In genomic region chr11:119210321-119211100, GRCm38 (mm10) we compare ENCODE assay signal across 7 mouse cellular contexts. TPM values are rescaled to one million over a fixed set of nuclear protein-coding genes. Genes with fewer than 3 reads are reported as not detected.
DNase-seq lines count a peak whose midpoint lies in the region; ATAC-seq and TF ChIP-seq lines count a peak whose summit lies in the region.

No protein-coding gene starts in this region.

- DNase-seq in 3134 (ENCODE audit: extremely low read depth, insufficient read length, low spot score) = peak; percentile 78
- DNase-seq in embryonic facial prominence, embryonic 14.5 days (ENCODE audit: low spot score) = peak; percentile 80
- peak; percentile 53 for DNase-seq in limb, embryonic 14.5 days (ENCODE audit: low spot score)
- peak; percentile 74 for DNase-seq in right cerebral cortex, postnatal 4 days
- no peak for DNase-seq in liver

- H3K4me1 ChIP-seq in E14TG2a.4 (replicated peaks; ENCODE audit: low read depth, low read length) = peaks cover 73% of the 10 kb centered on the region
- peaks cover 46% of the 10 kb centered on the region for H3K4me1 ChIP-seq in embryonic facial prominence, embryonic 14.5 days (ENCODE audit: control insufficient read depth, insufficient read depth, low read length)
- peaks cover 61% of the 10 kb centered on the region for H3K4me1 ChIP-seq in heart, embryonic 15.5 days (replicated peaks)
- peaks cover 51% of the 10 kb centered on the region for H3K4me1 ChIP-seq in limb, embryonic 14.5 days (ENCODE audit: control insufficient read depth, insufficient read depth, low read length)

- H3K4me3 ChIP-seq in E14TG2a.4 (replicated peaks; ENCODE audit: low read length) = peak overlapping the region; percentile 68
- H3K4me3 ChIP-seq in embryonic facial prominence, embryonic 14.5 days (ENCODE audit: low read depth, low read length) = no peak overlapping the region
- no peak overlapping the region for H3K4me3 ChIP-seq in heart, embryonic 15.5 days
- H3K4me3 ChIP-seq in limb, embryonic 14.5 days (replicated peaks; ENCODE audit: low read length) = no peak overlapping the region

- H3K27me3 ChIP-seq in E14TG2a.4 (ENCODE audit: insufficient read depth, low read length) = peaks cover 49% of the 10 kb centered on the region
- no peaks in the 10 kb centered on the region for H3K27me3 ChIP-seq in embryonic facial prominence, embryonic 14.5 days (replicated peaks; ENCODE audit: control insufficient read depth, insufficient read depth, low read length)
- H3K27me3 ChIP-seq in heart, embryonic 15.5 days = no peaks in the 10 kb centered on the region
- no peaks in the 10 kb centered on the region for H3K27me3 ChIP-seq in limb, embryonic 14.5 days (ENCODE audit: control insufficient read depth, insufficient read depth, low read length)

- peak overlapping the region; percentile 17; the same call in 1 of the 2 replicates for H3K9ac ChIP-seq in embryonic facial prominence, embryonic 14.5 days (ENCODE audit: low read depth, low read length)
- 0 out of 2 replicates have a peak overlapping the region, but pooled peaks have one; percentile 1 for H3K9ac ChIP-seq in heart, embryonic 15.5 days
- no peak overlapping the region for H3K9ac ChIP-seq in limb, embryonic 14.5 days (ENCODE audit: low read depth, low read length, severe bottlenecking)

- WGBS in embryonic facial prominence, embryonic 14.5 days = 61% methylated on average over 30 of the region's 32 CpGs
- WGBS in heart, embryonic 15.5 days = 43% methylated on average over 32 of the region's 32 CpGs
- WGBS in limb, embryonic 14.5 days = 70% methylated on average over 32 of the region's 32 CpGs

- peak overlapping the region; percentile 30; the same call in 1 of the 2 replicates for H3K4me2 ChIP-seq in embryonic facial prominence, embryonic 14.5 days (ENCODE audit: low read depth, low read length)
- H3K4me2 ChIP-seq in heart, embryonic 15.5 days = peak overlapping the region; percentile 47
- peak overlapping the region; percentile 20; the same call in 1 of the 2 replicates for H3K4me2 ChIP-seq in limb, embryonic 14.5 days (replicated peaks; ENCODE audit: low read depth, low read length, severe bottlenecking)

- peak overlapping the region; percentile 35 for H3K27ac ChIP-seq in embryonic facial prominence, embryonic 14.5 days (replicated peaks; ENCODE audit: low read depth, low read length)
- H3K27ac ChIP-seq in heart, embryonic 15.5 days = 0 out of 2 replicates have a peak overlapping the region, but pooled peaks have one; percentile 12
- H3K27ac ChIP-seq in limb, embryonic 14.5 days (replicated peaks; ENCODE audit: low read depth, low read length) = no peak overlapping the region

- ATAC-seq in embryonic facial prominence, embryonic 14.5 days (ENCODE audit: low read depth) = no peak
- no peak for ATAC-seq in heart, embryonic 15.5 days (replicated peaks; ENCODE audit: insufficient number of reproducible peaks, insufficient read depth, low FRiP score, low read depth)
- ATAC-seq in limb, embryonic 14.5 days (ENCODE audit: low FRiP score, low read depth) = no peak

- H3K36me3 ChIP-seq in E14TG2a.4 (ENCODE audit: insufficient read depth, low read length) = peaks cover 22% of the 10 kb centered on the region
- H3K36me3 ChIP-seq in embryonic facial prominence, embryonic 14.5 days (ENCODE audit: control insufficient read depth, insufficient read depth, low read length) = peaks cover 18% of the 10 kb centered on the region
- peaks cover 22% of the 10 kb centered on the region; the same call in 1 of the 2 replicates for H3K36me3 ChIP-seq in heart, embryonic 15.5 days
- peaks cover 29% of the 10 kb centered on the region for H3K36me3 ChIP-seq in limb, embryonic 14.5 days (ENCODE audit: control insufficient read depth, insufficient read depth, low read length)

- TF ChIP-seq CTCF in E14TG2a.4 (conservative IDR thresholded peaks at IDR 0.05; ENCODE audit: low read length) = no peak

- TF ChIP-seq POLR2A in limb, embryonic 14.5 days (IDR thresholded peaks at IDR 0.05; ENCODE audit: borderline replicate concordance, extremely low read depth, insufficient read depth, insufficient read length) = no peak

- peaks cover 3% of the 10 kb centered on the region; the same call in 1 of the 2 replicates for H3K9me3 ChIP-seq in E14TG2a.4 (ENCODE audit: low read length)
- no peaks in the 10 kb centered on the region for H3K9me3 ChIP-seq in embryonic facial prominence, embryonic 14.5 days (ENCODE audit: control insufficient read depth, low read length)
- no peaks in the 10 kb centered on the region for H3K9me3 ChIP-seq in heart, embryonic 15.5 days (replicated peaks)
- no peaks in the 10 kb centered on the region for H3K9me3 ChIP-seq in limb, embryonic 14.5 days (ENCODE audit: control insufficient read depth, low read length)

RNA-seq across cellular contexts. Expression of gene Tbc1d16, which starts 17.8 kb away (rescaled TPM):
- polyA plus RNA-seq in embryonic facial prominence, embryonic 14.5 days (2014; fragmentation: Nextera tagmentation; extraction: Ambion mirVana) = 11.7 and 13.2 TPM in 2 replicates
- 16.1 and 19.7 TPM in 2 replicates for polyA plus RNA-seq in heart, embryonic 15.5 days (2015; fragmentation: Nextera tagmentation; extraction: Ambion mirVana)
- 29.2 and 34.4 TPM in 2 replicates for polyA plus RNA-seq in limb, embryonic 14.5 days (2012; rRNA removed)
- polyA plus RNA-seq in limb, embryonic 14.5 days (2014; fragmentation: Nextera tagmentation; extraction: Ambion mirVana) = 16.3 and 16.7 TPM in 2 replicates

RNA-seq across cellular contexts. Expression of gene Ccdc40, which starts 17.9 kb away (rescaled TPM):
- 3.2 and 7.6 TPM in 2 replicates for polyA plus RNA-seq in embryonic facial prominence, embryonic 14.5 days (2014; fragmentation: Nextera tagmentation; extraction: Ambion mirVana)
- polyA plus RNA-seq in heart, embryonic 15.5 days (2015; fragmentation: Nextera tagmentation; extraction: Ambion mirVana) = 1.3 and 2.5 TPM in 2 replicates
- 2.5 and 3.1 TPM in 2 replicates for polyA plus RNA-seq in limb, embryonic 14.5 days (2012; rRNA removed)
- 2.1 and 2.7 TPM in 2 replicates for polyA plus RNA-seq in limb, embryonic 14.5 days (2014; fragmentation: Nextera tagmentation; extraction: Ambion mirVana)

RNA-seq across cellular contexts. Expression of gene Gaa, which starts 57.2 kb away (rescaled TPM):
- 82.0 and 89.4 TPM in 2 replicates for polyA plus RNA-seq in embryonic facial prominence, embryonic 14.5 days (2014; fragmentation: Nextera tagmentation; extraction: Ambion mirVana)
- 74.7 and 97.9 TPM in 2 replicates for polyA plus RNA-seq in heart, embryonic 15.5 days (2015; fragmentation: Nextera tagmentation; extraction: Ambion mirVana)
- polyA plus RNA-seq in limb, embryonic 14.5 days (2012; rRNA removed) = 136 and 196 TPM in 2 replicates
- 74.5 and 76.0 TPM in 2 replicates for polyA plus RNA-seq in limb, embryonic 14.5 days (2014; fragmentation: Nextera tagmentation; extraction: Ambion mirVana)
